Mouse (Mus musculus) limb, embryonic 11.5 days (tissue): ENCODE measurements at regions not wholly inside any gene's neighbourhood (a gene's known extent, or its start where the extent isn't known, plus 50 kb on each side); places are given as distances from the start of the nearest gene placed in this dataset.

Source experiments
- ATAC-seq: fragments of 200-750 bp; cut with Nextera tagmentation; 2 replicates; pipeline ENCODE4 v1.8.0; 2017; ENCODE audit warnings: low read depth; ENCODE audit not compliant: insufficient number of reproducible peaks, low FRiP score, low TSS enrichment
- DNase-seq: peaks from one replicate; pipeline ENCODE4 v3.0.0-alpha.2; 2015; ENCODE audit warnings: low spot score
- H3K27ac ChIP-seq: fragments of 300-500 bp; sonication (generic); replicated peaks from 2 replicates; pipeline ENCODE4 v1.5.1; 2014; ENCODE audit warnings: low read depth, mild to moderate bottlenecking, low read length
- H3K27me3 ChIP-seq: fragments of 300-500 bp; sonication (generic); 2 replicates; pipeline ENCODE4 v1.6.1; 2014; ENCODE audit warnings: mild to moderate bottlenecking, low read length, mixed read lengths; ENCODE audit not compliant: control insufficient read depth, insufficient read depth
- H3K36me3 ChIP-seq: fragments of 300-500 bp; sonication (generic); 2 replicates; pipeline ENCODE4 v1.6.1; 2014; ENCODE audit warnings: mild to moderate bottlenecking, low read length, moderate library complexity, mixed read lengths; ENCODE audit not compliant: control insufficient read depth, insufficient read depth
- H3K4me1 ChIP-seq: fragments of 300-500 bp; sonication (generic); 2 replicates; pipeline ENCODE4 v1.6.1; 2014; ENCODE audit warnings: low read length, mixed read lengths; ENCODE audit not compliant: control insufficient read depth, insufficient read depth
- H3K4me2 ChIP-seq: fragments of 300-500 bp; sonication (generic); 2 replicates; pipeline ENCODE4 v1.6.1; 2014; ENCODE audit warnings: low read depth, mild to moderate bottlenecking, moderate library complexity; ENCODE audit not compliant: severe bottlenecking
- H3K4me3 ChIP-seq: fragments of 300-500 bp; sonication (generic); 2 replicates; pipeline ENCODE4 v1.5.1; 2014; ENCODE audit warnings: low read depth, low read length
- H3K9ac ChIP-seq: fragments of 300-500 bp; sonication (generic); 2 replicates; pipeline ENCODE4 v1.6.1; 2014; ENCODE audit warnings: mild to moderate bottlenecking, low read length
- H3K9me3 ChIP-seq: fragments of 300-500 bp; sonication (generic); 2 replicates; pipeline ENCODE4 v1.6.1; 2016; ENCODE audit warnings: low read length; ENCODE audit not compliant: control insufficient read depth
- WGBS: fragments of 180-500 bp; shearing (Covaris S2); extraction: QIAGEN DNeasy Blood & Tissue Kit; methylation state at CpG from one replicate; pipeline ENCODE4 v1.1.7; 2014; 5-methylcytosine and 5-hydroxymethylcytosine counted together

DNA sequence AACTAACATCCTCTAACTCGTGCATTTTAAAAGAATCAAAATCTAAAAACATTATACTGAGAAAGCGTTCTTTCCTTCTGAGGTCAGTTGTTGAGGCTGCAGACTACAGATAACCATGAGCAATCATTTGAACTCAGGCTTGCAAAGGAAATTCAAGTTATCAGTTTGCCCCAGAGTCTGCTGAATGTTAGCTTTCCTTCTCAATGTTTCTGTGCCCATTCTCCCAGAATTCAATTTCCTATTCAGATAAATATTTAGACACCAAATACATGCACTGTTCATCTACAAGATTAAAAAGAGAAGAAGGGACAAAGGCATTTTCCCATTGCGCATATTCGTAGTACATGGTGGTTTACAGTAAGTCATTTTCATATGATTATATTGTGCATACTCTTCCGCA lies 107.9 kb upstream of the Tank start:
- H3K27ac ChIP-seq = no peak overlapping the region
- no peak for ATAC-seq
- H3K4me3 ChIP-seq = no peak overlapping the region
- no peak for DNase-seq
- H3K4me1 ChIP-seq = no peaks in the 10 kb centered on the region
- H3K36me3 ChIP-seq = no peaks in the 10 kb centered on the region
- H3K4me2 ChIP-seq = no peak overlapping the region
- H3K27me3 ChIP-seq = no peaks in the 10 kb centered on the region
- WGBS = 92% methylated on average over 5 of the region's 5 CpGs
- no peaks in the 10 kb centered on the region for H3K9me3 ChIP-seq
- no peak overlapping the region for H3K9ac ChIP-seq

DNA sequence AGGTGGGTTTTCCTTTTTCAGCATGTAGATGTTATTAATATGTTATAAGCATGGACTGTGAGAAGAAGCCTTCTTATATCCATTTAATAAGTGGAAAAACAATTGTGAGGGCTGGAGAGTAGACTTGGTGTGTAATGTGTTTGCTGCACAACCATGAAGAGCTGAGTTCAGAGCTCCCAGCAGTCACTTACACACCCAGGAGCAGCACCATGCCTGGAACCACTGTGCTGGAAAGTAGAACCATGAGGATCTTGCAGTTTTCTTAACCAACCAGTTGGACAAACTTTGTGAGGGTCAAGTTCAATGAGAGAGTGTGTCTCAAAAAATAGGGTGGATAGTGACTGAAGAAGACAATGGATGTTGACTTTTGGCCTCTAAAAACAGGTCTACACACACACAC lies 108.3 kb upstream of the Tank start:
- H3K27ac ChIP-seq = no peak overlapping the region

DNA sequence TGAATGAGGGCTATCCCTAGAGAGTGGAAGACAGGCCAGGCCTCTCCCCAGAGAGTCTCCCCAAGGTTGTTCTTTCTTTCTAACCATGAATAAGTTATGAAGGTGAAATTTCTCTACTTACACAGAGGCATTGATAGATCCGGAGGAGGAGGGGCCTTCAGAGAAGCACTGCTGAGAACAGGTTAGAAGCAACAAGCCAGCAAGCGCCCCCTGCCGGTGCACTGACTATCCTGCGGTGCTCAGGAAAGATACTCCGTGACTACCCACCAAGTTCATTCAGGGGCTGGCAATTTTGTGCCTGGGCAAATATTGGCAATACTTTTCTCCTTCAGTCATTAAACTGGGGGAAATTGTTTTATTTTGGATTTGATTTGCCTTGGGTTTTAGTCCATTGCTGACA lies 122.5 kb upstream of the Tank start:
- Histone ChIP-seq H3K4me3 (no peak overlapping the region), H3K4me1 (peaks cover 5% of the 10 kb centered on the region; the same call in 1 of the 2 replicates), H3K9ac (no peak overlapping the region), H3K9me3 (no peaks in the 10 kb centered on the region), H3K27ac (no peak overlapping the region), H3K4me2 (no peak overlapping the region), H3K36me3 (no peaks in the 10 kb centered on the region), H3K27me3 (no peaks in the 10 kb centered on the region)
- peak; percentile 74 for DNase-seq
- 33% methylated on average over 5 of the region's 5 CpGs for WGBS
- ATAC-seq = no peak

More for the DNA sequence above, 108.3 kb upstream of the Tank start:
- DNase-seq (no peak), ATAC-seq (no peak)
- no peaks in the 10 kb centered on the region for H3K9me3 ChIP-seq
- H3K4me2 ChIP-seq = no peak overlapping the region
- H3K4me3 ChIP-seq = no peak overlapping the region
- no peak overlapping the region for H3K9ac ChIP-seq
- H3K27me3 ChIP-seq = no peaks in the 10 kb centered on the region
- H3K4me1 ChIP-seq = no peaks in the 10 kb centered on the region
- no peaks in the 10 kb centered on the region for H3K36me3 ChIP-seq

DNA sequence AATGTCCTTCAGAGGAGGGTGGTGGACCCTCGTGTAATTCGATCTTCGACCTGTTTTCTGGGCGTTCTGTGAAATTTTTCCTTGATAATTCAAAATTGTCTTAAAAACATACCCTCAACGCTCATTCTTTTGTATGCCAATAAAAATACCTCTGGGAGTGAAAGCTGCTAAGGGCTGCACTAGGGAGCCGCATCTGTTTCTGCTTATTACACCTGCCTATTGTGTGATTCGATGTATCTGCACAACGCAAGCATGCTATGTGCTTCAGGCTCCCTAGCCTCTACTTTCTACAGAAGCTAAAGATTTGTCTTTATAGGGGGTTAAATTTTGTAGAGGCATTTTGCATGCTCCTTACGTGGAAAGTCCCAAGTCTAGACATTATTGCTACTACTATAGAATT lies 123.7 kb upstream of the Tank start:
- no peaks in the 10 kb centered on the region for H3K9me3 ChIP-seq
- no peak overlapping the region for H3K4me3 ChIP-seq
- peaks cover 5% of the 10 kb centered on the region; the same call in 1 of the 2 replicates for H3K4me1 ChIP-seq
- no peak for DNase-seq
- no peaks in the 10 kb centered on the region for H3K36me3 ChIP-seq
- H3K27me3 ChIP-seq = no peaks in the 10 kb centered on the region
- ATAC-seq = no peak
- 21% methylated on average over 9 of the region's 9 CpGs for WGBS
- no peak overlapping the region; the same call in 1 of the 2 replicates for H3K27ac ChIP-seq
- H3K4me2 ChIP-seq = no peak overlapping the region
- H3K9ac ChIP-seq = no peak overlapping the region

DNA sequence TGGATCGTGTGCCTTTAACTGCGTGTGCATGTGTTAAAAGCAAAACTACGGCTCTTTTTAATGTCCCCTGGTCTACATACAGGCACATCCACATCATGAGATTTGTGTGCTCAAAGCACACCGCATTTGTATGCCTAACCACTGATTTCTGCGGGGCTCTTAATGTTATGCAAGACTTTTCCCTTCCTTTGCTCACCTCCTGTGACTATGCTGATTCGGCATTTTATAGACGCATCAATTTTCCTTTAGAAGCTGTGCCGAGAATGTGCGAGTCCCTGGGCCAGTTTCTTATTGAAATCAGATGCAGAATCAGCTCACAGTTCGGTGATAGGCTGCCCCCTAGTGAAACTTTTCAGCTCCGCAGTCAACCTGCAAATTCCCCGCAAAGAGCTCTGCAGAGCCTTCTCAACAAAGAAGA lies 124.1 kb upstream of the Tank start:
- peak overlapping the region; percentile 67 for H3K27ac ChIP-seq
- H3K9me3 ChIP-seq = no peaks in the 10 kb centered on the region
- peak overlapping the region; percentile 26 for H3K4me3 ChIP-seq
- H3K4me1 ChIP-seq = peaks cover 5% of the 10 kb centered on the region; the same call in 1 of the 2 replicates
- peak overlapping the region; percentile 22; the same call in 1 of the 2 replicates for H3K9ac ChIP-seq
- DNase-seq (peak; percentile 95), ATAC-seq (peak; percentile 72)
- H3K36me3 ChIP-seq = no peaks in the 10 kb centered on the region
- no peaks in the 10 kb centered on the region for H3K27me3 ChIP-seq
- WGBS = 4% methylated on average over 12 of the region's 12 CpGs
- H3K4me2 ChIP-seq = peak overlapping the region; percentile 60

DNA sequence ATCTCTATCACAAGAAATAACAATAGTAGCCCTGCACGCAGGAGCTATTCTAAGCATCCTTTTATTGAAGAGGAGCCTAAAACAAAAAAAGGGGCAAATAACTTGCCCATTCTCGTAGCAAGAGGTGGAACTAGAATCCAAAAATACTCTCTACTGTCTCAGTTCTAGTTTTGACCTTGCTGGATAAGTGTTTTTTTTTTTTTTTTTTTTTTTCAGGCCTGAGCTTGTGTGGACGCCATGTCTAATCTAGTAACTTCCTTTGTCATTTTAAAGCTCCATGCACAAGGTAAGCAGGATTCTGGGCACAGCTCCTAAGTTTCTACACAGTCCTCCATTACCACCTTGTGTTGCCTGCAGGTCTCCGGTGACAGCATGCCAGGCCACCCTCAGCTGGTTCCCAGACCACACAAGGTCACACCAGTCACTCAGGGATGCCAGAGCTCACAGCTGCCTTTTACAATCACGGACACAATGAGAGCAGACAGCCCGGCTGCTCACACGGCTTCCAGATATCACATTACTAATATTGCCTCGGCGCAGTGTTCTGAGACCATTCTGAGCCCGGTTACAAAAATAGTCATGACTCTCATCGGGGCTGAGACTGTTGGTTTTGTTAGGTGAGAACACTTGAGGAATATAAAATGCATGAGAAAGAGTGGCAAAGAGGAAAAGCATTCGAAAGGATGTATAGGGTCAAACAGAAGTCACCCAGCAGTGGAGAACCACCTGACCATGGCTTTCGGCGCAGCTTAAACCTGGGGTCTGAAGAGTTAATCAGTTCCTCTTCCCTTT lies 124.7 kb upstream of the Tank start:
- ATAC-seq = peak; percentile 88
- DNase-seq = peak; percentile 78
- peak overlapping the region; percentile 60 for H3K4me2 ChIP-seq
- H3K36me3 ChIP-seq = no peaks in the 10 kb centered on the region
- H3K27ac ChIP-seq = peak overlapping the region; percentile 67
- H3K9ac ChIP-seq = peak overlapping the region; percentile 22; the same call in 1 of the 2 replicates
- 30% methylated on average over 14 of the region's 14 CpGs for WGBS
- H3K27me3 ChIP-seq = no peaks in the 10 kb centered on the region
- no peaks in the 10 kb centered on the region for H3K9me3 ChIP-seq
- peaks cover 5% of the 10 kb centered on the region; the same call in 1 of the 2 replicates for H3K4me1 ChIP-seq
- peak overlapping the region; percentile 26 for H3K4me3 ChIP-seq

DNA sequence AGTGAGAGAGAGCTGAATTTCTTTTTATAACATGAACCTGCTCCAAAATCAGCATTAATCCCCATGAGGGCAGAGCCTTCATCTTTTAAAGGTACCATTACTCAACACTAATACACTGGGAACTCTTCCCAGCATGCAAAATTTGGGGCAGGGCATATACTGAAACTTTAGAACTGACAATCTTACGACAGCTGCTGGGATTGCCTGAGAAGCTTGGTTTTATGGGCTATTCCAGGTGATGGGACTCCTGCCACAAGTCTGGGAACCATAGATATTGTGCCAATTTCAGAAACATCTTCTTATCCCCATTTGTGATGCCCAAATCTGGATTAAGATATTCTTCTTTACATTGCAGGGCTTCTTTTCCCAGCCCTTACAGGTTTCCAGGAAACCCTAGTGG lies 125.8 kb upstream of the Tank start:
- DNase-seq = no peak
- Histone ChIP-seq H3K27me3 (no peaks in the 10 kb centered on the region), H3K4me2 (no peak overlapping the region), H3K4me1 (peaks cover 5% of the 10 kb centered on the region; the same call in 1 of the 2 replicates), H3K9ac (no peak overlapping the region), H3K9me3 (no peaks in the 10 kb centered on the region), H3K36me3 (no peaks in the 10 kb centered on the region), H3K27ac (no peak overlapping the region), H3K4me3 (no peak overlapping the region)
- WGBS = 86% methylated on average over 1 of the region's 1 CpGs
- ATAC-seq = no peak

DNA sequence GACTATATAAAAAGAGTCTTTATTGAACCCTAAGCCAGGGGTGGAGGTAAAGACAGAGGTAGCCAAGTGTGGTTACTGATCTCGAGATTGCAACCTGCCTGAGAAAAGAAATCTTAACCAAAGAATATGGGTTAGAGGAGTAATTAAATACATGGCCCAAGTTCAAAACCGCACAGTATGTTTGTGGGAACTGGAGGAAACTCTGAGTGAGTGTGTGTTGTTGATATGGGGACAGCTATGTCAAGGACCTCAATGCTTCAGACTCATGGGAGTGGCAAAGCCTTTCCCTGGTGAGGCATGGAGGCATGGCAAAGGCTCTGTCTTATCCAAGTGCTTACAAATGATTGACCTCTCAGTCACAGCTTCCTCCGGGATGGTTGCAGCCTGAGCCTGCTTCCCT lies 127.7 kb upstream of the Tank start:
- 79% methylated on average over 3 of the region's 3 CpGs for WGBS
- Histone ChIP-seq H3K9ac (no peak overlapping the region), H3K36me3 (no peaks in the 10 kb centered on the region), H3K4me1 (peaks cover 5% of the 10 kb centered on the region; the same call in 1 of the 2 replicates), H3K27me3 (no peaks in the 10 kb centered on the region), H3K9me3 (no peaks in the 10 kb centered on the region), H3K4me3 (no peak overlapping the region), H3K27ac (no peak overlapping the region), H3K4me2 (no peak overlapping the region)
- no peak for ATAC-seq
- no peak for DNase-seq
